Mouse (Mus musculus) lung, adult 2 months (tissue): ENCODE data around the gene Pnkp.
A peak's percentile ranks its signal among the peaks of the same experiment; 100 is the strongest.

Experiments
- CTCF ChIP-seq: fragments of 200-500 bp; IDR thresholded peaks from 2 replicates; pipeline ENCODE4 v1.5.1; 2011; ENCODE audit warnings: mild to moderate bottlenecking, low read length, control low read depth; ENCODE audit not compliant: insufficient read depth
- POLR2A ChIP-seq: fragments of 200-500 bp; IDR thresholded peaks from 2 replicates; pipeline ENCODE4 v1.6.1; 2011; ENCODE audit warnings: low read depth, mild to moderate bottlenecking, control low read depth, low read length, borderline replicate concordance; ENCODE audit errors: extremely low read depth

DNA sequence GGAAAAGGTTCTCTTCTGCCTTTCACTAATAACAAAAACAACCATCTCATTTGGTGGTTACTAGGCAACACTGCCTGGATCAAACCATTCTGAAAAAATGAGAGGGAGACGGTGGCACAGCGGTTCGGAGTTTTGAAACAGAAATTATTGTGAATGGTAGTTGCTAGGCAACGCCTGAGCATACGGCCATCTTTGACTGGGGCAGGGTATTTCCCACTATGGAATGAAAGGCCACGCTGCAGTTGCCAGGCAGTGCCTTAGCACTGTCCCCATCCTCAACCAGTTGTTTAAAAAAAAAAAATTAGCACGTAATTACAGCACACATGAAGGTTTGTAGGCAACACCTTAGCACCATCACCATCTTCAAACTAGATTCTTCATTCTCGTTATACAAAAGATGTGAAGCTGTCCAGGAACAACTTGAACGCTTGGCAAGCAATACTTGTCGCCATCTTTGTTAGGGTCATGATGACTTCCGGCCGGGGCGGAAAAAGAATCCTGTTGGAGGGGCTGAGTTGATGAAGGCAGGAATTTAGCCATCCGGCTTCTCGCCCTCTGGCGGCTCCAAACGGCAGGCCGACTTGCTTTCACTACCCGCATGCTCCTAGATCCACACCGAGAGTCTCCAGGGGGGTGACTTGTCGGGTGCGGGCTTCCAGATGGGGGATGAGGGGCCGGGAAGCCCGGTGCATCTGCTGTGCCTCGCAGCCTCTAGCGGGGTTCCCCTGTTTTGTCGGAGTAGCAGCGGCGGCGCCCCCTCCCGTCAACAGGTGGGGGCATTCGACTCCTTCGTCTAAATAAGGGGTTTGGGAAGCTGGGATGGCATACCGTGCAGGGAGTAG is 38.9 kb downstream of the Pnkp start, which contains the start of gene Fuz:
- TF ChIP-seq CTCF (peak; percentile 63), POLR2A (peak; percentile 66; the same call in 1 of the 2 replicates)
